Mouse (Mus musculus) myocyte (in vitro differentiated cells): ENCODE data around the gene Gm13539.

ENCODE experiments used
- E2F4 ChIP-seq: IDR thresholded peaks from one replicate; pipeline ENCODE4 v1.6.1; 2011; ENCODE audit warnings: mild to moderate bottlenecking, control low read depth, moderate library complexity; ENCODE audit not compliant: insufficient read depth
- MYOD1 ChIP-seq, 3 experiments: IDR thresholded peaks; one replicate each; pipeline ENCODE4 v1.6.1; 2011; ENCODE audit warnings: control low read depth in 2 of 3, low read depth in 2 of 3, mild to moderate bottlenecking in 2 of 3, moderate library complexity in 1 of 3; ENCODE audit not compliant: insufficient read length in 2 of 3, control insufficient read depth in 1 of 3
- POLR2A ChIP-seq: IDR thresholded peaks from one replicate; pipeline ENCODE4 v1.6.1; 2011; ENCODE audit warnings: low read depth, mild to moderate bottlenecking, control low read depth, moderate library complexity; ENCODE audit not compliant: insufficient read length
- POLR2AphosphoS2 ChIP-seq: IDR thresholded peaks from one replicate; pipeline ENCODE4 v1.6.1; 2011; ENCODE audit warnings: low read depth, control low read depth; ENCODE audit not compliant: insufficient read length
- TCF12 ChIP-seq: IDR thresholded peaks from one replicate; pipeline ENCODE4 v1.6.1; 2011; ENCODE audit warnings: mild to moderate bottlenecking, control low read depth; ENCODE audit not compliant: poor library complexity, insufficient read depth, severe bottlenecking
- TCF3 ChIP-seq: IDR thresholded peaks from one replicate; pipeline ENCODE4 v1.6.1; 2011; ENCODE audit warnings: low read depth, control low read depth; ENCODE audit not compliant: insufficient read length

DNA sequence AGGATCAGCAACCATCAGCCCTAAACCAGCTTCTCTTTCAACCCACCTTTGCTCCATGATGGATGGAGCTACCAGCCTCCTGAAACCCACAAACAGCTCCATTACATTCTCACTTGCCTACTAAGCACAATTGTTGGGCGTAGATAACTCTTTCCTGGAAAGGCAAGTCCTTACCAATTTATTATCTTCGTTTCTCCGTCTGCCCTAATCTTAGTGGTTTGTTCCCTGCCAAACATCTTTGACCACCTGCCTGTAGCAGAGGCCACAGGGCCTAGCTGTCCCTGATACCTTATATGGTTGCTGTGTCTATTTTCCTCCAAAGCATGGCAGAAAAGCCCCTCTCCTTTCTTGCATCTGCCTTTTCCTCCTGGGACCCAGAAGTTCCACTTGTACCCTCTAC is 7.0 kb downstream of the Gm13539 start:
- TF ChIP-seq POLR2A = no peak
- no peak for TF ChIP-seq POLR2AphosphoS2
- TF ChIP-seq TCF3 = no peak
- no peak for TF ChIP-seq MYOD1 (IDR thresholded peaks at IDR 0.05; ENCODE audit: control insufficient read depth in 1 of 3, insufficient read length in 2 of 3, low read depth in 2 of 3)
- no peak for TF ChIP-seq E2F4
- no peak for TF ChIP-seq TCF12
